Mouse (Mus musculus) forebrain, embryonic 15.5 days (tissue): Measurements from ENCODE around the gene Mok. TPM values are rescaled to one million over a fixed set of nuclear protein-coding genes. Genes with fewer than 3 reads are reported as not detected.
A peak's percentile ranks its signal among the peaks of the same experiment; 100 is the strongest.

Experiments used
- ATAC-seq: fragments of 200-750 bp; cut with Nextera tagmentation; replicated peaks from 2 replicates; pipeline ENCODE4 v1.8.0; 2017; ENCODE audit warnings: mild to moderate bottlenecking, moderate TSS enrichment, moderate library complexity
- H3K27ac ChIP-seq: fragments of 300-500 bp; sonication (generic); replicated peaks from 2 replicates; pipeline ENCODE4 v1.5.1; 2015; ENCODE audit warnings: mild to moderate bottlenecking, inconsistent platforms
- H3K27me3 ChIP-seq: fragments of 300-500 bp; sonication (generic); 2 replicates; pipeline ENCODE4 v1.6.1; 2015; ENCODE audit warnings: inconsistent platforms
- H3K36me3 ChIP-seq: fragments of 300-500 bp; sonication (generic); 2 replicates; pipeline ENCODE4 v1.6.1; 2015; ENCODE audit warnings: mild to moderate bottlenecking, inconsistent platforms
- H3K4me1 ChIP-seq: fragments of 300-500 bp; sonication (generic); 2 replicates; pipeline ENCODE4 v1.6.1; 2015; ENCODE audit warnings: inconsistent platforms
- H3K4me2 ChIP-seq: fragments of 300-500 bp; sonication (generic); replicated peaks from 2 replicates; pipeline ENCODE4 v1.6.1; 2015; ENCODE audit warnings: mild to moderate bottlenecking, inconsistent platforms
- H3K4me3 ChIP-seq: fragments of 300-500 bp; sonication (generic); 2 replicates; pipeline ENCODE4 v1.5.1; 2015; ENCODE audit warnings: mild to moderate bottlenecking, inconsistent platforms
- H3K9ac ChIP-seq: fragments of 300-500 bp; sonication (generic); replicated peaks from 2 replicates; pipeline ENCODE4 v1.6.1; 2015; ENCODE audit warnings: mild to moderate bottlenecking, inconsistent platforms
- H3K9me3 ChIP-seq: fragments of 300-500 bp; sonication (generic); 2 replicates; pipeline ENCODE4 v1.6.1; 2016; ENCODE audit warnings: inconsistent platforms
- WGBS: fragments of 180-500 bp; shearing (Covaris S2); methylation state at CpG from one replicate; pipeline ENCODE4 v1.1.7; 2015; ENCODE audit warnings: mixed read lengths; 5-methylcytosine and 5-hydroxymethylcytosine counted together
- polyA plus RNA-seq: library from polyadenylated mRNA; unstranded; fragments of >200 nt; fragmentation: Nextera tagmentation; extraction: Ambion mirVana; gene quantifications from 2 replicates; pipeline ENCODE4 v1.2.1, GENCODE M21; 2015

Mok gene
- 11.8 and 13.8 TPM in 2 replicates for polyA plus RNA-seq

GRCm38 (mm10) chr12:110840348-110841198 is at the start of gene Mok:
Mok (minus strand) TSS chr12:110840939.
- H3K4me3 ChIP-seq: peak within 1 kb of the TSS; percentile 69
- H3K9ac ChIP-seq: peak within 1 kb of the TSS; percentile 55
- H3K4me2 ChIP-seq: peak within 1 kb of the TSS; percentile 54
- peaks cover 45% of the 10 kb centered on the region for H3K4me1 ChIP-seq
- H3K27me3 ChIP-seq: peaks cover 15% of the 10 kb centered on the region
- H3K9me3 ChIP-seq: no peaks in the 10 kb centered on the region
- WGBS: under 1% methylated on average over 71 of the region's 71 CpGs
- 0 out of 2 replicates have a peak within 1 kb of the TSS, but pooled peaks have one; percentile 13 for H3K27ac ChIP-seq
- peak; percentile 83 for ATAC-seq
- H3K36me3 ChIP-seq: no peaks in the 10 kb centered on the region

- Histone ChIP-seq H3K4me1 (peaks cover 20% of the 10 kb centered on the region), H3K36me3 (no peaks in the 10 kb centered on the region), H3K9me3 (no peaks in the 10 kb centered on the region), H3K4me2 (peak within 1 kb of the TSS; percentile 87), H3K27me3 (no peaks in the 10 kb centered on the region), H3K9ac (peak within 1 kb of the TSS; percentile 81), H3K27ac (peak within 1 kb of the TSS; percentile 92), H3K4me3 (peak within 1 kb of the TSS; percentile 75)
- ATAC-seq: peak; percentile 99
- WGBS: under 1% methylated on average over 74 of the region's 74 CpGs
These were observed 48.6 kb upstream of the Mok start, which contains the start of the genes Cinp and Tecpr2 for GRCm38 (mm10) chr12:110889036-110890020. Cinp (minus strand) TSS chr12:110889145. Tecpr2 (plus strand) TSS chr12:110889264.

- H3K4me3 ChIP-seq: peak overlapping the region; percentile 75
- no peak overlapping the region for H3K27ac ChIP-seq
- H3K27me3 ChIP-seq: no peaks in the 10 kb centered on the region
- peak overlapping the region; percentile 87 for H3K4me2 ChIP-seq
- WGBS: under 1% methylated on average over 25 of the region's 25 CpGs
- peak; percentile 73 for ATAC-seq
- peaks cover 2% of the 10 kb centered on the region; the same call in 1 of the 2 replicates for H3K36me3 ChIP-seq
- H3K9me3 ChIP-seq: no peaks in the 10 kb centered on the region
- peaks cover 20% of the 10 kb centered on the region for H3K4me1 ChIP-seq
- H3K9ac ChIP-seq: peak overlapping the region; percentile 81
These were observed 47.9 kb upstream of the Mok start for GRCm38 (mm10) chr12:110888606-110889005.

DNA sequence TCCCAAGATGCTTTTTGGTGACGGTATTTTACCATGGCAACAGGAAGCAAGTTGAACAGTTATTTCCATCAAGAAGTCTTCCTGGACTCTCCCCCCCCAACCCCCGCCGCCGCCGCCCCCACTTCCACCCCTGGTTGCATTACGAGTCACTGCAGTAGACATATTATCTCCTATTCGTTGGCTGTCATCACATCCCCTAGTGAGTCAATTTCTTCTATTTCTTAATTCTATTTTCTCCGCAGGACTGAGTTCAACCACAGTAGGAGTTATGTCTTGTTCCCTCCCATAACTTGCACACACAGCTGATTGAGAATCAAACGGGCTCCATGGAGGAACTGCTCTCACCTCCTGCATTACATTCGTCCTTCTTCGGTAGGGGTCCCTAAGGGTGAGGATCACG is 47.4 kb upstream of the Mok start:
- peak overlapping the region; percentile 75 for H3K4me3 ChIP-seq
- ATAC-seq: no peak
- peaks cover 20% of the 10 kb centered on the region for H3K4me1 ChIP-seq
- peak overlapping the region; percentile 87 for H3K4me2 ChIP-seq
- no peaks in the 10 kb centered on the region for H3K9me3 ChIP-seq
- WGBS: 44% methylated on average over 12 of the region's 12 CpGs
- H3K36me3 ChIP-seq: peaks cover 4% of the 10 kb centered on the region; the same call in 1 of the 2 replicates
- H3K27ac ChIP-seq: no peak overlapping the region
- H3K9ac ChIP-seq: peak overlapping the region; percentile 81
- no peaks in the 10 kb centered on the region for H3K27me3 ChIP-seq

DNA sequence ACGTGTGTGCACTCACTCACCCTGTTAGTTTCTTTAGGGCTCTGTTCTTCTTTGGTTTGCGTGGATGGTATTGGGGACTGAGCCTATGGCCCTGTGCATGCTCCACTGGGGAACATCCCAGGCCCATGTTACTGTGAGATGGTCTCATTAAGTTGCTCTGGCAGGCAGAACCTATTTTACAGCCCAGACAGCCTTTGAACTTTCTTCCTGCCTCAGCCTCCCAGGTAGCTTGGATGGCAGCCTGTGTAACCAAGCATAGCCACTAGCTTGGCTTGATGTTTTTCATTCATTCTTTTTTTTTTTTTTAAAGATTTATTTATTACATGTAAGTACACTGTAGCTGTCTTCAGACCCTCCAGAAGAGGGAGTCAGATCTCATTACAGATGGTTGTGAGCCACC is 44.5 kb upstream of the Mok start:
- WGBS: 94% methylated on average over 2 of the region's 2 CpGs

DNA sequence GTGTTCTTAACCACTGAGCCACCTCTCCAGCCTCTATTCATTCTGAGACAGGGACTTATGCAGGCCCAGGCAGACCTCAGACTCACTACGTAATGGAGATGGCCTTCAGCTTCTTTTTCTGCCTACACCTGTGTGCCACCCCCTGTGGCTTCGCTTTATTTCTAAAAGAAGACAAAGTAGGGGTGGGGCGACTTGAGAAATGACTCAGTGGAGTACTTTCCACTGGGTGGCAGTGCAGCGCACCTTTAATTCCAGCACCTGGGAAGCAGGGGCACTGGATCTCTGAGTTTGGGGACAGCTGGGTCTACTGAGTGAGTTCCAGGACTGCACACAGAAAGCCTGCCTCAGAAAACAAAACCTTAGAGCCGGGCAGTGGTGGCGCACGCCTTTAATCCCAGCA is 41.6 kb upstream of the Mok start:
- H3K4me2 ChIP-seq: no peak overlapping the region
- H3K9me3 ChIP-seq: no peaks in the 10 kb centered on the region
- H3K27me3 ChIP-seq: no peaks in the 10 kb centered on the region
- H3K4me1 ChIP-seq: no peaks in the 10 kb centered on the region
- H3K9ac ChIP-seq: no peak overlapping the region
- WGBS: 88% methylated on average over 7 of the region's 7 CpGs
- H3K4me3 ChIP-seq: no peak overlapping the region
- no peak for ATAC-seq
- H3K27ac ChIP-seq: no peak overlapping the region
- peaks cover 45% of the 10 kb centered on the region for H3K36me3 ChIP-seq

More for the DNA sequence above, 44.5 kb upstream of the Mok start:
- H3K27ac ChIP-seq: no peak overlapping the region
- no peak overlapping the region for H3K4me3 ChIP-seq
- no peak overlapping the region for H3K9ac ChIP-seq
- peaks cover 19% of the 10 kb centered on the region for H3K4me1 ChIP-seq
- no peaks in the 10 kb centered on the region for H3K9me3 ChIP-seq
- peaks cover 21% of the 10 kb centered on the region for H3K36me3 ChIP-seq
- no peak for ATAC-seq
- no peak overlapping the region for H3K4me2 ChIP-seq
- H3K27me3 ChIP-seq: no peaks in the 10 kb centered on the region

GRCm38 (mm10) chr12:110875351-110875750 is 34.6 kb upstream of the Mok start:
- Histone ChIP-seq H3K4me3 (no peak overlapping the region), H3K9ac (no peak overlapping the region), H3K9me3 (no peaks in the 10 kb centered on the region), H3K4me1 (no peaks in the 10 kb centered on the region), H3K36me3 (peaks cover 72% of the 10 kb centered on the region), H3K27me3 (no peaks in the 10 kb centered on the region), H3K27ac (no peak overlapping the region), H3K4me2 (no peak overlapping the region)
- WGBS: 87% methylated on average over 2 of the region's 2 CpGs
- no peak for ATAC-seq

- WGBS: 96% methylated on average over 5 of the region's 5 CpGs
- Histone ChIP-seq H3K9ac (no peak overlapping the region), H3K27ac (no peak overlapping the region), H3K27me3 (no peaks in the 10 kb centered on the region), H3K36me3 (peaks cover 57% of the 10 kb centered on the region), H3K4me2 (no peak overlapping the region), H3K9me3 (no peaks in the 10 kb centered on the region), H3K4me1 (no peaks in the 10 kb centered on the region), H3K4me3 (no peak overlapping the region)
- no peak for ATAC-seq
These were observed 30.5 kb upstream of the Mok start for GRCm38 (mm10) chr12:110871247-110871646.

DNA sequence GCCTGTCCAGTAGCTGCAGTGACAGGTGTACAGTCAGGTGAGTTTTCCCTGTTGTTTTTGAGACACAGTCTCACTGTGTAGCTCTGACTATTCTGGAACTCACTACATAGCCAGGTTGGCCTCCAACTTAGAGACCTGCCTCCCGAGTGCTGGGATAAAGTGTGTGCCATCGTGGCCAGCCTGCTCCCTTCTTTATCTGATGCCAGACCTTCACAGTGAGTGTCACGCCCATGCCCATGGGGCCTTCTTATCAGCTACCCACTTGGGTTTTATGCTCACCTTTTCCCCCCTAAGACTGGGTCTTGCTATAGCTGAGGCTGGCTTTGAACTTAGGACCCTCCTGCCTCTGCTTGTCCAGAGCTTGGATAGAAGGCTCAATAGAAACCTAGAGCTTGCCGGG is 29.4 kb upstream of the Mok start:
- no peak overlapping the region for H3K4me2 ChIP-seq
- WGBS: 87% methylated on average over 4 of the region's 4 CpGs
- H3K9ac ChIP-seq: no peak overlapping the region
- no peaks in the 10 kb centered on the region for H3K4me1 ChIP-seq
- H3K9me3 ChIP-seq: no peaks in the 10 kb centered on the region
- no peak overlapping the region for H3K4me3 ChIP-seq
- no peak for ATAC-seq
- no peaks in the 10 kb centered on the region for H3K27me3 ChIP-seq
- no peak overlapping the region for H3K27ac ChIP-seq
- peaks cover 46% of the 10 kb centered on the region for H3K36me3 ChIP-seq

GRCm38 (mm10) chr12:110865989-110866388 is 25.2 kb upstream of the Mok start:
- peaks cover 23% of the 10 kb centered on the region; the same call in 1 of the 2 replicates for H3K36me3 ChIP-seq
- no peak for ATAC-seq
- no peak overlapping the region for H3K4me3 ChIP-seq
- H3K27ac ChIP-seq: no peak overlapping the region
- no peak overlapping the region for H3K4me2 ChIP-seq
- H3K9me3 ChIP-seq: no peaks in the 10 kb centered on the region
- no peaks in the 10 kb centered on the region for H3K4me1 ChIP-seq
- H3K27me3 ChIP-seq: no peaks in the 10 kb centered on the region
- H3K9ac ChIP-seq: no peak overlapping the region
- WGBS: 73% methylated on average over 10 of the region's 10 CpGs

- Histone ChIP-seq H3K9me3 (no peaks in the 10 kb centered on the region), H3K27ac (no peak overlapping the region)
- 42% methylated on average over 5 of the region's 6 CpGs for WGBS
These were observed 24.8 kb upstream of the Mok start for GRCm38 (mm10) chr12:110865571-110865970.

More at GRCm38 (mm10) chr12:110865571-110865970, 24.8 kb upstream of the Mok start:
- no peak for ATAC-seq
- Histone ChIP-seq H3K4me1 (no peaks in the 10 kb centered on the region), H3K9ac (no peak overlapping the region), H3K27me3 (no peaks in the 10 kb centered on the region), H3K4me2 (no peak overlapping the region), H3K36me3 (peaks cover 23% of the 10 kb centered on the region; the same call in 1 of the 2 replicates), H3K4me3 (no peak overlapping the region)
